Mouse (Mus musculus) hindbrain, embryonic 11.5 days (tissue): Measurements from ENCODE around the gene Pik3cb. TPM values are rescaled to one million over a fixed set of nuclear protein-coding genes. Genes with fewer than 3 reads are reported as not detected.

Experiments used
- polyA plus RNA-seq: library from polyadenylated mRNA; unstranded; fragments of >200 nt; fragmentation: Nextera tagmentation; extraction: Ambion mirVana; gene quantifications from 2 replicates; pipeline ENCODE4 v1.2.1, GENCODE M21; 2014

The Pik3cb gene
- polyA plus RNA-seq, 1 experiment from 2014 or later, result 2.2 TPM

Other genes with a start within 250 kb of the Pik3cb start
- not detected in 2 replicates for gene 7420426K07Rik, start 237.5 kb downstream of the Pik3cb start, polyA plus RNA-seq
- 1.0 and 1.3 TPM in 2 replicates for gene Foxl2, start 185.3 kb downstream of the Pik3cb start, polyA plus RNA-seq
- gene Faim, start 154.2 kb downstream of the Pik3cb start, polyA plus RNA-seq, result 92.0 and 96.3 TPM in 2 replicates
- not detected in 2 replicates for gene Gm1123, start 104.9 kb downstream of the Pik3cb start, polyA plus RNA-seq
- gene Faiml, start 96.6 kb upstream of the Pik3cb start, polyA plus RNA-seq, result not detected in 2 replicates
- 48.5 and 51.0 TPM in 2 replicates for gene Cep70, start 102.7 kb upstream of the Pik3cb start, polyA plus RNA-seq
- gene Esyt3, start 217.9 kb upstream of the Pik3cb start, polyA plus RNA-seq, result 0.15 and 0.36 TPM in 2 replicates